Mouse (Mus musculus) liver, embryonic 14.5 days (tissue): ENCODE results near the gene RPS10-NUDT3. TPM values are rescaled to one million over a fixed set of nuclear protein-coding genes. Genes with fewer than 3 reads are reported as not detected.

Experiments used
- ATAC-seq: fragments of 200-750 bp; cut with Nextera tagmentation; 2 replicates; pipeline ENCODE4 v1.8.0; 2017; ENCODE audit warnings: moderate number of reproducible peaks, mild to moderate bottlenecking, moderate library complexity; ENCODE audit not compliant: insufficient read depth
- DNase-seq, 3 experiments: peaks; one replicate each; pipeline ENCODE4 v3.0.0-alpha.2; 2012 to 2013; ENCODE audit warnings: low read depth in 3 of 3, low spot score in 3 of 3
- H3K27ac ChIP-seq: fragments of 300-500 bp; sonication (generic); 2 replicates; pipeline ENCODE4 v1.5.1; 2014; ENCODE audit warnings: moderate library complexity, mild to moderate bottlenecking, control low read depth, inconsistent platforms
- H3K27me3 ChIP-seq: fragments of 300-500 bp; sonication (generic); 2 replicates; pipeline ENCODE4 v1.6.1; 2014; ENCODE audit warnings: mild to moderate bottlenecking, low read length, moderate library complexity; ENCODE audit not compliant: control insufficient read depth, insufficient read depth
- H3K36me3 ChIP-seq: fragments of 300-500 bp; sonication (generic); replicated peaks from 2 replicates; pipeline ENCODE4 v1.6.1; 2014; ENCODE audit warnings: low read depth; ENCODE audit not compliant: control insufficient read depth, insufficient read depth
- H3K4me1 ChIP-seq, 2 experiments: fragments of 200-500 bp in 1 of 2; fragments of 300-500 bp in 1 of 2; sonication (generic) in 1 of 2; replicated peaks; 2 replicates each; pipeline ENCODE4 v1.6.1; 2012 to 2014; ENCODE audit warnings: antibody characterized with exemption in 1 of 2, inconsistent platforms in 1 of 2, low read length in 1 of 2; ENCODE audit not compliant: control insufficient read depth in 2 of 2, insufficient read depth in 2 of 2
- H3K4me2 ChIP-seq: fragments of 300-500 bp; sonication (generic); 2 replicates; pipeline ENCODE4 v1.6.1; 2014; ENCODE audit warnings: low read depth, mild to moderate bottlenecking, control low read depth, moderate library complexity
- H3K4me3 ChIP-seq, 2 experiments: fragments of 200-500 bp in 1 of 2; fragments of 300-500 bp in 1 of 2; sonication (generic) in 1 of 2; 2 replicates each; pipeline ENCODE4 v1.5.1; 2012 to 2014; ENCODE audit warnings: low read depth in 2 of 2, low read length in 2 of 2, mild to moderate bottlenecking in 2 of 2, control low read depth in 1 of 2, inconsistent platforms in 1 of 2, moderate library complexity in 1 of 2; ENCODE audit not compliant: insufficient read depth in 1 of 2
- H3K9ac ChIP-seq: fragments of 300-500 bp; sonication (generic); replicated peaks from 2 replicates; pipeline ENCODE4 v1.6.1; 2014; ENCODE audit warnings: mild to moderate bottlenecking, control low read depth, moderate library complexity
- H3K9me3 ChIP-seq: fragments of 300-500 bp; sonication (generic); 2 replicates; pipeline ENCODE4 v1.6.1; 2016; ENCODE audit warnings: low read length, mixed read lengths; ENCODE audit not compliant: control insufficient read depth
- CTCF ChIP-seq: IDR thresholded peaks from 2 replicates; pipeline ENCODE4 v1.5.1; 2016; ENCODE audit warnings: antibody characterized with exemption, low read depth, control low read depth
- EP300 ChIP-seq: IDR thresholded peaks from 2 replicates; pipeline ENCODE4 v1.6.1; 2016; ENCODE audit warnings: antibody characterized with exemption, low read depth
- WGBS: fragments of 180-500 bp; shearing (Covaris S2); extraction: QIAGEN DNeasy Blood & Tissue Kit; methylation state at CpG from one replicate; pipeline ENCODE4 v1.1.7; 2014; ENCODE audit not compliant: insufficient replicate concordance; 5-methylcytosine and 5-hydroxymethylcytosine counted together
- polyA plus RNA-seq, 2 experiments: library from polyadenylated mRNA; depleted of rRNA in 1 of 2; stranded (reverse) in 1 of 2; unstranded in 1 of 2; fragments of >200 nt; fragmentation: Nextera tagmentation in 1 of 2; extraction: Ambion mirVana in 1 of 2; gene quantifications; 2 replicates each; pipeline versions ENCODE4 v1.2.1 to v1.2.3; 2012 to 2014

RPS10-NUDT3 gene
- polyA plus RNA-seq, 2 experiments = not detected

- no peak overlapping the region for H3K4me3 ChIP-seq
- WGBS = 52% methylated on average over 9 of the region's 9 CpGs
Measured at GRCm38 (mm10) chr17:27547253-27547868, 87.7 kb downstream of the RPS10-NUDT3 start.

GRCm38 (mm10) chr17:27546574-27547085 lies 88.4 kb downstream of the RPS10-NUDT3 start:
- Histone ChIP-seq H3K4me2 (no peak overlapping the region), H3K9ac (no peak overlapping the region), H3K4me1 (no peaks in the 10 kb centered on the region; a peak in 1 of 4 replicates), H3K27ac (no peak overlapping the region), H3K4me3 (no peak overlapping the region), H3K27me3 (no peaks in the 10 kb centered on the region), H3K9me3 (no peaks in the 10 kb centered on the region), H3K36me3 (no peaks in the 10 kb centered on the region)
- 60% methylated on average over 7 of the region's 7 CpGs for WGBS
- no peak for ATAC-seq
- no peak for DNase-seq
- TF ChIP-seq CTCF (no peak), EP300 (no peak)

More at GRCm38 (mm10) chr17:27547253-27547868, 87.7 kb downstream of the RPS10-NUDT3 start:
- H3K4me2 ChIP-seq = no peak overlapping the region
- H3K27me3 ChIP-seq = no peaks in the 10 kb centered on the region
- ATAC-seq = no peak
- no peaks in the 10 kb centered on the region for H3K9me3 ChIP-seq
- no peak overlapping the region for H3K9ac ChIP-seq
- H3K27ac ChIP-seq = no peak overlapping the region
- DNase-seq = no peak
- H3K4me1 ChIP-seq = no peaks in the 10 kb centered on the region; a peak in 1 of 4 replicates
- H3K36me3 ChIP-seq = no peaks in the 10 kb centered on the region
- TF ChIP-seq CTCF (no peak), EP300 (no peak)

GRCm38 (mm10) chr17:27545991-27546390 lies 89.0 kb downstream of the RPS10-NUDT3 start:
- H3K9me3 ChIP-seq = no peaks in the 10 kb centered on the region
- no peaks in the 10 kb centered on the region for H3K36me3 ChIP-seq
- ATAC-seq (no peak), DNase-seq (no peak)
- no peak overlapping the region for H3K9ac ChIP-seq
- 40% methylated on average over 12 of the region's 12 CpGs for WGBS
- H3K4me3 ChIP-seq = no peak overlapping the region
- TF ChIP-seq CTCF (no peak), EP300 (no peak)
- H3K4me2 ChIP-seq = no peak overlapping the region
- H3K27me3 ChIP-seq = no peaks in the 10 kb centered on the region
- H3K27ac ChIP-seq = no peak overlapping the region
- 0 out of 4 replicates have a peak, but pooled peaks cover 0 to 2% of the 10 kb centered on the region in 2 experiments for H3K4me1 ChIP-seq

- Histone ChIP-seq H3K4me1 (0 out of 4 replicates have a peak, but pooled peaks cover 0 to 2% of the 10 kb centered on the region in 2 experiments), H3K27ac (no peak overlapping the region), H3K27me3 (no peaks in the 10 kb centered on the region), H3K9ac (no peak overlapping the region), H3K9me3 (no peaks in the 10 kb centered on the region), H3K4me3 (no peak overlapping the region), H3K36me3 (no peaks in the 10 kb centered on the region), H3K4me2 (no peak overlapping the region)
- ATAC-seq = no peak
- DNase-seq = no peak
- 69% methylated on average over 11 of the region's 11 CpGs for WGBS
- TF ChIP-seq CTCF (no peak), EP300 (no peak)
Measured at GRCm38 (mm10) chr17:27544551-27544950, 90.5 kb downstream of the RPS10-NUDT3 start.

GRCm38 (mm10) chr17:27541984-27542383 lies 93.0 kb downstream of the RPS10-NUDT3 start:
- WGBS = 68% methylated on average over 3 of the region's 3 CpGs
- Histone ChIP-seq H3K9ac (no peak overlapping the region), H3K27ac (no peak overlapping the region), H3K36me3 (no peaks in the 10 kb centered on the region), H3K9me3 (no peaks in the 10 kb centered on the region), H3K27me3 (no peaks in the 10 kb centered on the region), H3K4me2 (no peak overlapping the region), H3K4me1 (0 out of 4 replicates have a peak, but pooled peaks cover 0 to 2% of the 10 kb centered on the region in 2 experiments), H3K4me3 (no peak overlapping the region)
- TF ChIP-seq EP300 (no peak), CTCF (no peak)
- no peak for ATAC-seq
- DNase-seq = no peak
